Mouse (Mus musculus) MEL (cell line): ENCODE data around the gene Ints6.

Experiments used
- CTCF ChIP-seq, 3 experiments: IDR thresholded peaks in 2 of 3; conservative IDR thresholded peaks in 1 of 3; 2 replicates each; pipeline ENCODE4 v1.5.1; 2011 to 2012; ENCODE audit warnings: low read length in 3 of 3, low read depth in 2 of 3, mild to moderate bottlenecking in 2 of 3, improper control_type of control experiment in 1 of 3, inconsistent platforms in 1 of 3, mixed read lengths in 1 of 3, moderate library complexity in 1 of 3; ENCODE audit not compliant: control insufficient read depth in 1 of 3, insufficient read depth in 1 of 3, poor library complexity in 1 of 3, severe bottlenecking in 1 of 3
- E2F4 ChIP-seq: IDR thresholded peaks from 2 replicates; pipeline ENCODE4 v1.6.1; 2011; ENCODE audit warnings: low read depth, low read length, improper control_type of control experiment, borderline replicate concordance
- EP300 ChIP-seq, 2 experiments: IDR thresholded peaks; 2 replicates each; pipeline ENCODE4 v1.6.1; 2011; ENCODE audit warnings: improper control_type of control experiment in 2 of 2, low read length in 2 of 2, low read depth in 1 of 2, mild to moderate bottlenecking in 1 of 2
- GATA1 ChIP-seq: IDR thresholded peaks from 2 replicates; pipeline ENCODE4 v1.6.1; 2011; ENCODE audit warnings: low read depth, low read length, improper control_type of control experiment
- JUND ChIP-seq: IDR thresholded peaks from 2 replicates; pipeline ENCODE4 v1.6.1; 2011; ENCODE audit warnings: low read depth, mild to moderate bottlenecking, improper control_type of control experiment, low read length
- MYB ChIP-seq: IDR thresholded peaks from 2 replicates; pipeline ENCODE4 v1.6.1; 2011; ENCODE audit warnings: mild to moderate bottlenecking, low read depth, low read length, improper control_type of control experiment
- MYC ChIP-seq: IDR thresholded peaks from 2 replicates; pipeline ENCODE4 v1.6.1; 2011; ENCODE audit warnings: low read depth, mild to moderate bottlenecking, low read length, improper control_type of control experiment, moderate library complexity
- POLR2A ChIP-seq, 2 experiments: IDR thresholded peaks; 2 replicates each; pipeline ENCODE4 v1.6.1; 2011 to 2012; ENCODE audit warnings: low read length in 2 of 2, mild to moderate bottlenecking in 2 of 2, control low read depth in 1 of 2, improper control_type of control experiment in 1 of 2, low read depth in 1 of 2, moderate library complexity in 1 of 2; ENCODE audit not compliant: control insufficient read depth in 1 of 2, insufficient read depth in 1 of 2, poor library complexity in 1 of 2
- TBP ChIP-seq: IDR thresholded peaks from 2 replicates; pipeline ENCODE4 v1.8.0; 2011; ENCODE audit warnings: low read depth, low read length, improper control_type of control experiment
- TCF12 ChIP-seq: IDR thresholded peaks from 2 replicates; pipeline ENCODE4 v1.6.1; 2014; ENCODE audit warnings: low read depth, mild to moderate bottlenecking, inconsistent platforms, low read length, improper control_type of control experiment, moderate library complexity
- USF2 ChIP-seq, 2 experiments: IDR thresholded peaks; 2 replicates each; pipeline ENCODE4 v1.6.1; 2011 to 2012; ENCODE audit warnings: improper control_type of control experiment in 2 of 2, low read length in 2 of 2, borderline replicate concordance in 1 of 2, inconsistent platforms in 1 of 2, low read depth in 1 of 2, mild to moderate bottlenecking in 1 of 2; ENCODE audit not compliant: insufficient read depth in 1 of 2

DNA sequence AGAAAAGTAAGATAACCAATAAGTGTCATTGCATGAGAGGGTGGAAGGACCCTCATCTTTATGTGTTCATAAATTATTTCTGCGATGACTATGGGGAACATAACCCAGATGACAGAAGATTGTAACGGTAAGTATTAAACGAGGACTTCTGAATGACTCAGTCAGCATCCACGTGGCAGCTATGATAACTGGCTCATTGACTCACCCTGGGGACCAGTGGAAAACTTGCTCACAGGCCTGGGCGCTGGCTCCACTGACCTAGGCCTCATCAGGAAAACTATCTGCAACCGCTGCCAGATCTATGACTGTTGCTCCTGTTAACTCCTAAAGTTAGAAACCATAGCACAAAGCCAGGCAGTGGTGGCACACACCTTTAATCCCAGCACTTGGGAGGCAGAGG is 112.6 kb downstream of the Ints6 start:
- no peak for TF ChIP-seq POLR2A (IDR thresholded peaks at IDR 0.05; ENCODE audit: control insufficient read depth in 1 of 2, insufficient read depth in 1 of 2, low read depth in 1 of 2, low read length in 2 of 2, poor library complexity in 1 of 2)
- no peak for TF ChIP-seq EP300 (IDR thresholded peaks at IDR 0.05; ENCODE audit: low read depth in 1 of 2, low read length in 2 of 2)
- no peak for TF ChIP-seq CTCF (IDR thresholded peaks at IDR 0.05 in 2 of 3, conservative IDR thresholded peaks at IDR 0.05 in 1 of 3; ENCODE audit: control insufficient read depth in 1 of 3, insufficient read depth in 1 of 3, low read depth in 2 of 3, low read length in 3 of 3, poor library complexity in 1 of 3, severe bottlenecking in 1 of 3)
- no peak for TF ChIP-seq TCF12
- TF ChIP-seq GATA1: no peak
- no peak for TF ChIP-seq MYC
- TF ChIP-seq E2F4: no peak
- TF ChIP-seq TBP: no peak
- TF ChIP-seq JUND: no peak
- no peak for TF ChIP-seq MYB
- TF ChIP-seq USF2 (IDR thresholded peaks at IDR 0.05; ENCODE audit: borderline replicate concordance in 1 of 2, insufficient read depth in 1 of 2, low read depth in 1 of 2, low read length in 2 of 2): no peak
